Mouse (Mus musculus): Measurements from ENCODE around the gene Mob3b. TPM values are rescaled to one million over a fixed set of nuclear protein-coding genes. Genes with fewer than 3 reads are reported as not detected.

The Mob3b gene
- total RNA-seq, 2 experiments from 2014 or later, result 2.0 to 4.0 TPM

DNA sequence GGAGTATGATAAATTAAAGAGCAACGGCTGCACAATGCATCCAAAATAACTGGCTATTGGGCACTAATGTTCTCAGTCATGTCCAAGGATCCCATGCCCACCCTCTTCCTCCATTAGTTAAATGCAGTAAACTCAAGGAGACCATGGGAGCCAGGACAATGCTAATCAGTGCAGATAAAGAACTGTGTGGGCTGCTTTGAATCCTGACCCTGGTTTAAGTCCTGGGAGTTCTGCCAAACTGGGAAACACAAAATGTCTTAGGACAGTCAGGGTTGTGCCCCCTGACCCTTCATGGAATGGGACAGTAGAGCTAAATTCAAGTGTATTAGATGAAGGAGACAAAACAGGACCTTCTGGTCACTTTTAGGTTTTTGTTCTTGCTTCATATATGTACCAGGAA is 117.0 kb downstream of the Mob3b start:
- intact Hi-C loops (cut with DNase I), result no loop called here
- DNase-seq (ENCODE audit: extremely low spot score in 1 of 2, low spot score in 2 of 2), result no peak

DNA sequence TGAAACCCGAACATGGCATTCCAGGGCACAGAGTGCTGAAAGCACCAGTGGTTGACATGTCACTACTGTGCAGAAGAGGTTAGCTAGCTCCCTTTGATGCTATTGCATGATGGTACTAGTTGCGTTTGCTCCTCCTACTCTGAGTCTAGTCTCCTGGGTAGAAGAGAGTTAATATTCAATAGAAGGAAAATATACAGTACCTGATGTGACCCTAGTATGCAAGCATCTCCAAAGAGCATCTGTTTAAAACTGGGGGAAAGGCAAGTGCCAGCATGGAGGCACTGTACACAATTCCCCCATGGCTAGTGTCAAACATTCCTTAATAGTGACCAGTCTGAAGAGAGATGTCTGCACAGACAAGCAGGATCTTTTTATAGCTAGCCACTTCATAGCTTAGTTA is 119.5 kb downstream of the Mob3b start:
- intact Hi-C loops (cut with DNase I), result no loop called here

DNA sequence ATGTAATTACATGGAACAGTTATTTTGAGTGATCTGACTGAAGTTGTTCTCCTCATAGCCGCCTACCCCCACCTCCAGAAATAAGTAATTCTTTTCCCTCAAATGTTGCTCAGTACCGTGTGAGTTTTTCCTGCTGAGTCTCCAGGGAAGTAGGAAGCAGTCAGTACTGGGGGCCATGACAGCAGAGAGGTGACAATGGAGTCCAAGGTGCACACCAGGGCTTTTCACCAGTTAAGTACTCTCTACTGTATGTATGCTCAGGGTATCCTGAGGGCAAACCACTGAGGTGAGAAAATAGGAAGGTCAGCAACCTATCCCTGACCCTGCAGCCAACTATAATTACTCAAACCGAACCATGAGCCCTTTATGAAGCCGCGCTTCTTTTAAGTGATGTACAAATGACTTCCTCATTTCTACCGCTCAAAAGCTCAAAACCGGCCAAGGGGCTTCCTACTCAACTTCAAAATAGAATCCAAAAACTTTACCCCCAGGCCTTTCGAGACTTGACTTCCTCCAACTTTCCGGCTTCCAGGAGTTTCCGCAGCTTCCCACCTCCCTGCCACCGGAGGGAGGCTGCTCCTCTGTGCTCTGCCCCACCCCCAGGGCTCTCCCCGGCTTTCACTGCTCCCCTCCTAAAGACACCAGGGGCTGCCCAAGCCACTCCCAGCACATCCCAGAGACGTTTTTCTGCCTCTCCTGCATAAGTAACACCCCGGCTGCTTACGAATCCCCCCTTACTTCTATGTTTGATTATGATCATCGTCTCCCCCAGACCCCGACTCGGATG is 122.6 kb downstream of the Mob3b start:
- DNase-seq (ENCODE audit: extremely low spot score in 1 of 2, low spot score in 2 of 2), result peak in 1 of 2 experiments; percentile 44
- intact Hi-C loops (cut with DNase I), result no loop called here

More for the DNA sequence above, 119.5 kb downstream of the Mob3b start:
- no peak for DNase-seq (ENCODE audit: extremely low spot score in 1 of 2, low spot score in 2 of 2)

DNA sequence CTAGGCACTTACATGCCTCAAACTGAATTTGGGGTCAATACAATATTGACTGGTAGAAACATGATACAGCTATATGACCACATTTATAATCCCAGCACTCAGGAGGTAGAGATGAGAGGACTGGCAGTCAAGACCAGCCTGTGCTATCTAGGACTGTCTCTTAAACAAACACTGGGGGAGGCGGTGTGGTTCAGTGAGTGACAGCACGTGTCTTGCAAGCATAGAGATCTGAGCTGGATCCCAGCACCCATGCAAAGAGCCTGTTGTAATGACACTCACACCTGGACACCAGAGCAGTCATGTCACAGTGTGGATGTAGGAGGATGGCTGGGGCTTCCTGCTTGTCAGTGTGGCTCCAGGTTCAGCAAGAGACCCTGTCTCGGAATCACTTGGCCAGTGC is 124.5 kb downstream of the Mob3b start:
- intact Hi-C loops (cut with DNase I), result no loop called here
- no peak for DNase-seq (ENCODE audit: extremely low spot score in 1 of 2, low spot score in 2 of 2)

DNA sequence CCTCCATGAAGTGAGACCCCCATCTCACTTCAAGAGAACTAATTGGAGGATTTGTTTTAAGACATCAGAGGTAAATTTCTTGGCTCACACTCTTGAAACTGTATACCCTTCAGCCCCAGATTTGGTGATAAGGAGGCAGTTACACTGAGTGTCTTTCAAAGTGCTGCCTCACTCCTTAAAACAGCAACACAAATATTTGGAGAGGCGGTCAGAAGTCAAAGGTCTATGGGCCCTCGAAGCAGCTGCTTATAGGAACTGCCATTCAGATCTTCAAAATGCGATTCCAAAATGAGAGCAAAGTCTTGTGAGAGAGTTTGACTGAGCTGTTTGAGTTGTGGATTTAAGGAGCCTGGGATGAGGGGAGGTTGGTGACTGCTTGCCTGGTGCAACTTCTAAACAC is 125.7 kb downstream of the Mob3b start:
- intact Hi-C loops (cut with DNase I), result no loop called here
- no peak for DNase-seq (ENCODE audit: extremely low spot score in 1 of 2, low spot score in 2 of 2)

DNA sequence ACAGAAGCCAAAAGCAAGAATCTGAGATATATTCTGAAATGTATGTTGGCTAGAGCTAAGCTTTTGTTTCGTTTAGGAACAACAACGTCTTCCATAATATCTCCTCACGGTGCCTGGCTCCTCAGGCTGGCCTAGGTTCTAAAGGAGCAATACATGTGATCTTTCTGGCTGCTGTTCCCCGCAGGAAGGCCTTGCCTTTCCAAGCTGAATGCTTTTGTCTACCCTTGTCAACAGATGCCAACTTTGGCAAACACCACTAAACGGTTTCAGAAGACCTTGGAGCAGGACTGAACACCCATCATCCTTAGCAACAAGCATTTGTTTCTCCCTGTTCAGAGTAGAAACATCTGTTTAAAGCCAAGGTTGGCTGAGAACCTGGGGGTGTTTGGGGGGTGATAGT is 126.1 kb downstream of the Mob3b start:
- intact Hi-C loops (cut with DNase I), result no loop called here
- no peak for DNase-seq (ENCODE audit: extremely low spot score in 1 of 2, low spot score in 2 of 2)

DNA sequence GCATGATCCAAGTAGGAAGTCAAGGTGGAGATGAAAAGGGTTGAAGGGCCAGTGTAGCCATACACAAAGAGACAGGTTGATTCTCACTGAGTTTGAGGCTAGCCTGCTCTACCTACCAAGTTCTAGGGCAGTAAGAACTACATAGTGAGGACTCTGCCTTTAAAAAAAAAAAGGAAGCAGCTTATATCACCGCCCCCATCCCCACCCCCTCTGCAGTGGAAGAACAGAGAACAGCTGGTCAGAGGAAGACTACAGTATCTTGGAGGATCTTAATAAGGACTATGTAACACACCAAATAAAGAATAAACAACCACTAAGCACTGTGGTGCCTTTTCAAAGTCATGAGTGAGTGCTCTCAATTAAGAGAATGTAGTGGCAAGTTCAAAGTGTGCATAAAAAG is 138.9 kb downstream of the Mob3b start:
- DNase-seq (ENCODE audit: extremely low spot score in 1 of 2, low spot score in 2 of 2), result no peak
- intact Hi-C loops (cut with DNase I), result no loop called here

DNA sequence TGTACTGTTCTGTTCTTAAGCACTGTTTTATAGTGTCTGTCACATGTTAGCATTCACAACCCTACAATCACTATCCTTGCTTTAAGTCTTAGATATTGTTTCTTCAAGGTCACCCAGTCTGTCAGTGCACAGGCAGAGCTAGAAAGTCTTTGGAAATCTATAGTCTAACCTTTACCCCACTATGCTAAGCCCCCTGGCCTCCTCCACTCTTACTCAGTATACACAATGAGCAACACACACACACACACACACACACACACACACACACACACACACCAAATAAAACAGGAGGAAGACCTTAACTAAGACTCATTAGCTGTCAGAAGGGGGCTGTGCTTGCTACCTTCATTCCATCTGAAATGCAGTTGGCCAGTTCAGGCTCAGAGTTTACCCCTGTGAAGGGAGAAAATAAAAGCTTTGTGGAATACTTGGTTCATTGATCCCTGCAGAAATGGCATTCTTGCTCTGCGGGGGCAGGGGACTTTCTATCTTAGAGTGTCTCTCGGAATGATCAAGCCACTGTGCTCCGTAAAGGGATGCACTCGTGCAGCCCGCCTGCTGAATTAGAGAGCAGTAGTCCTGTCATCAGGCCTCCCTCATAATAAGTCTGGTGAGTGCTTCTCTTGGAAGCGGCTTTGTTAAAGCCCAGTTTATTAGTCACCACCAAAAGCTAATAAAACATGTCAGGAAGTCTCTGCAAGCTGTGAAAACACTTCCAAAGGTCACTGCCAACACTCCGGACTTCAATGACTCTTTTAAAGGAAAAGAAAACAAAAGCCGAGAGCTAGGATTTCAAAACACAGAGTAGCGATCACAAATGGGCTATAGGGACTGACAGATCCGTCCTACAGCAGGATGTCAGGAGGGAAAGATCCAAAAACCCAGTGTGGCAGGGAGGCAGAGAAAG is 144.6 kb downstream of the Mob3b start:
- no peak for DNase-seq (ENCODE audit: extremely low spot score in 1 of 2, low spot score in 2 of 2)
- intact Hi-C loops (cut with DNase I), result no loop called here

DNA sequence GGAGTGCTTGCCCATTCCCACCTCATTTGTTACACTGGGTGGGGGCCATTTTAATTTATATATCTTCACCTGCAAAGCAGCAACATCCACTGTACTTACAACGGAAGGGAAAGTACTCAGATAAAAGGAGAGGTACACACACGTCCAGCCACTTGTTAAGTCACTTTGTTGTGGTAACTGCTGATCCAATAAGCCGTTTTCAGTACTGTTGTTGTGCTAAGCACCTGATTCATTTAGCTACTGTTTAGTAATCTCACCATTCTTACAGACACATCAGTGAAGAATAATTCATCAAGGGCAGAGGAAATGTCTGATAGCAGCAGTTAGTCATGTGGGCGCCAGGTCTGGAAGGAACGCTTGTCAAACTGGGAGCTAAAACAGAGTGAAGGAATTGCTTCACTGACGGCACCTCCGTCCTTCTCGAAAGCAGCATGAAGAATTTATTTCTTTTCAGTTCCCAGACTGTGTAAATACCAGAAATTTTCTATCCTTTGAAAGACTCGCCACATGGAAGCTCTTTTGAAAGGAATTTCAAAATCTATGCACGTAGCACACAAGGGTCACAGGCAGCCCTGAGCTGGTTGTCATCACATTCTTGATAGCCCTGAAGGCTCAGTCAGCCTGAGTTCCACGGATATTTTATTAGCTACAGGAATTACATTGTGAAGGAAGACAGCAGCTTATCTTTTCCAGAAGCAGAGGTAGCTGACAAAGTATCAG is 150.6 kb downstream of the Mob3b start:
- intact Hi-C loops (cut with DNase I), result no loop called here
- DNase-seq (ENCODE audit: extremely low spot score in 1 of 2, low spot score in 2 of 2), result no peak

DNA sequence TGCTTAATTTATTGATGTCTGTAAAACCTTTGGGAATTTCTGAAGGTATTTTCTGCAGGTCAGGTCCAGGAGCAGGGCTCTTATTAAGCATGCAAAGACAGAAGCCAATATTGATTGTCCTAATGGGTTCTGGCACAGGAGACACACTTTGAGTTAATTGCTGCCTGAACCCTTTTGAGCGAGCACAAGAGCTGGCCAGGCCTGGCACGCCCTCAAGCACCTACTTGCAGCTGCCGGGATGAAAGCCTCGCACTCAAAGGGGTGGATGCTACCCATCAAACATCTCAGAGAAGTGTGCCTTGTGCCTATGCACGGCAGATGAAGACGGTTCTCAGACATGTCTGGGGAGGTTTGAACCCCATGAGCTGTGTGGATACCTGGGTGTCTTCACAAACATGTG is 151.2 kb downstream of the Mob3b start:
- intact Hi-C loops (cut with DNase I), result no loop called here
- DNase-seq (ENCODE audit: extremely low spot score in 1 of 2, low spot score in 2 of 2), result peak in 1 of 2 experiments; percentile 23

DNA sequence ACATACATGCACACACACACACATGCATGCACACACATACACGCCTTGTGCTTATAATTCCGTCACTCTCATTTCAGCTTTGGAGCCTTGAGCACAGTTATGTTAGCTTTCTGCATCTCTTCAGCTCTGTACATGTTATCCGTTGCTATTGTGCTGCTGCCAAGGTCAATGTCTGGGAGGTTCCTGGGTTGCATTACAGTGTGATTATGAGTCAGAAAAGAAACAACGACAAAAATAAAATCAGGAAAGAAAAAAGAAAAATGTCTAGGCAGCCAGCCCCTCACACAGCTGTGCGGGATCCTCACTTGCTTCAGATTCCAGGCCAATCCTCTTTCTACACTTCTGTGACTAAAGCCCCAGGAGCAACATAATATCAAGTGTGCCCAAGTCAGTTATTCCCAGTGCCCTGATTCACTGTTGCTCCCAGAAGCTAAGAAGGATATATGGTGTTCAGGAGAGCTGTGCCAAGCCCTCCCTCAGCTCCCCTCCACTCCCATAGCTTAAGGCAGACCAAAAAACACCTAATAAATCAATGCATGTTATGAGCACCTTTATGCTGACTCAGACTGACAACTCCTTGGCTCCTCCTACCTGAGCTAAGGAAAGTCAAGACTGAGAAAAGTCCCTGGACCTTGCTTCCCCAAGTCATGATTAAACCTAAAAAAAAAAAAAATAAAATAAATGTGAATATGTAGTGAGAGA is 152.1 kb downstream of the Mob3b start:
- intact Hi-C loops (cut with DNase I), result no loop called here
- DNase-seq (ENCODE audit: extremely low spot score in 1 of 2, low spot score in 2 of 2), result no peak

DNA sequence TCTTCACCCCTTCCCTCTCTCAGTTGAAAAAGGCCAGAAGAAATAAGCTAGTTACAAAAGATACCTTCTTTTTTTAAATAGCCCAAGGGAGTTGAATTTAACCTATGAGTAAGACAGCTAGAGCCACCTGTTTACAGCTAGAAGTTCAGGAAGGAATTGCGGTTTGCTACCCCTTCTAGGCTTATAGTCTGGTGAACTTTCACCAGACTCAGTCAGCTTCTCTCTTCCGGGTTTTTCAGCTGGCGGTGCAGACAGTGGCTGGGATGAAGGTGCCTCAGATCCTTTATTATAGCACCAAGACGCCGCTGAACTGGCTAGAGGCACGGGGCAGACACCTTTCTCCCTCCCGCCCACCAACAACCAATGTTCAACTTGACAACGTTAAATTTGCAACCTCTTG is 152.8 kb downstream of the Mob3b start:
- DNase-seq (ENCODE audit: extremely low spot score in 1 of 2, low spot score in 2 of 2), result no peak
- intact Hi-C loops (cut with DNase I), result no loop called here

DNA sequence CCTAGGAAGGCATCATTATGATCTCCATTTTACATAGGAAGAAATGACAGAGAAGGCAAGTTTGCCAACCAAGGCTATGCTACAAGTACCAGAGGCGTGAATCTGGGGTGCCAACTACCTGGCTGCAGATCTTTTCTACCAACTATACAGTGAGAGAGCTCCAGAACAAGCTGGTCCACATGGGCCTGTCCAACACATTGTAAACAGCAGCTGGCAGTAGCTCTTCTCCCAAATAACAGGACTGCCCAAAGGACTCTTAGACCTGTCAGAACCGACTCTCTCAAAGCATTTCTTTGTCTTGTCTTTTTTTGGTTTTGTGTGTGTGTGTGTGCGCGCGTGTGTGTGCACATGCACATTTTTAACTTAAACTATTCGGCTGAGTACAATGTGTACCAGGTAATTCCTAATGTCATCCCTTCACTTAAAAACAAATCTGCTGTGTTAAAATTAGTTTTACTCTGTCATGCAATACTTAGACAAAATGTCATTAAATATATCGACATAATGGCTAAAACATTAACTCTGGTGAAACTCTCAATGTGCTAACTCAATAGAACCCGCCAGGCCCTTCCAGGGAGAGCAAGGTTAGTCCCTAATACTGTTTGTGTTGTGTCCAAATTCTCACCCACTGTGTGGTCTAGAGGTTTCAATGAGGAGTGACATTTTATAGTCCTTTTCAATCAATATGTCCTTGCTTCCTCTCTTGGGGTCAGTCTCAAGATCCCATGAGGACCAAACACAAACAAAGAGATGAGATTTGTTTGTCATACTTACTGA is 153.5 kb downstream of the Mob3b start:
- intact Hi-C loops (cut with DNase I), result no loop called here
- no peak for DNase-seq (ENCODE audit: extremely low spot score in 1 of 2, low spot score in 2 of 2)

DNA sequence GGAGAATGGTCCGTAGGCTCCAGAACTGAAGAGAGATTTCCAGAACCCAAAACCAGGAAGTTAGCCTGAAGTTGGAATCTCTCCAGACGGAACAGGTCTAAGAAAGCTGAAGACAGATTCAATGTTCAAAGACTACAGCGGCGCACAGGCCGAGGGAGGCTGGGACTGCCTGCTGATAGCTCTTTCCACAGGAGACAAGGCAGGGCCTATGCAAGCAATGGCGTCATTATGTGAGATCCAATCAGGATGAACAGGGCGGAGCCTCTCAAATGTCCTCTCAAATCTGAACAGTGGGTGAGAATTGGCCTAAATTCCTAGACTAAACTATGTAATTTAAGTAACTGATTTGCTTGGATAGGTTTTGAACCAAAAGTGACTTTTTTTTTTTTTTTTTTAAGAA is 160.7 kb downstream of the Mob3b start:
- DNase-seq (ENCODE audit: extremely low spot score in 1 of 2, low spot score in 2 of 2), result no peak
- intact Hi-C loops (cut with DNase I), result no loop called here

DNA sequence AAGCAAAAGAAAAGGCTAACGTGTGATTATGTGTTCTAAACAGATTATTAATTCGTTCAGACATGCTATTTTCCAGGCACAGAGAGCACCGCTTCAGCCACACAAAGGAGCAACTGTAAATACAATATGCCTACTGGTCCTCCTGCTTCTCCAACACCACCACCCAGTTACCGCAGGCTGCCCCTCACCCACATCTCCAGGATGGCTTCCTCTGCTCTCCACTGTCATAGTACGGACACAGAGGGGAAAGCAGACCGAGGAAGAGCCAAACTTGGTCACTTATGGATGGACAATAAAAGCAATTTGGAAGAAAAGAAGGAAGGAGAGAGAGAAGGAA is 163.7 kb downstream of the Mob3b start:
- intact Hi-C loops (cut with DNase I), result no loop called here
- DNase-seq (ENCODE audit: extremely low spot score in 1 of 2, low spot score in 2 of 2), result no peak

DNA sequence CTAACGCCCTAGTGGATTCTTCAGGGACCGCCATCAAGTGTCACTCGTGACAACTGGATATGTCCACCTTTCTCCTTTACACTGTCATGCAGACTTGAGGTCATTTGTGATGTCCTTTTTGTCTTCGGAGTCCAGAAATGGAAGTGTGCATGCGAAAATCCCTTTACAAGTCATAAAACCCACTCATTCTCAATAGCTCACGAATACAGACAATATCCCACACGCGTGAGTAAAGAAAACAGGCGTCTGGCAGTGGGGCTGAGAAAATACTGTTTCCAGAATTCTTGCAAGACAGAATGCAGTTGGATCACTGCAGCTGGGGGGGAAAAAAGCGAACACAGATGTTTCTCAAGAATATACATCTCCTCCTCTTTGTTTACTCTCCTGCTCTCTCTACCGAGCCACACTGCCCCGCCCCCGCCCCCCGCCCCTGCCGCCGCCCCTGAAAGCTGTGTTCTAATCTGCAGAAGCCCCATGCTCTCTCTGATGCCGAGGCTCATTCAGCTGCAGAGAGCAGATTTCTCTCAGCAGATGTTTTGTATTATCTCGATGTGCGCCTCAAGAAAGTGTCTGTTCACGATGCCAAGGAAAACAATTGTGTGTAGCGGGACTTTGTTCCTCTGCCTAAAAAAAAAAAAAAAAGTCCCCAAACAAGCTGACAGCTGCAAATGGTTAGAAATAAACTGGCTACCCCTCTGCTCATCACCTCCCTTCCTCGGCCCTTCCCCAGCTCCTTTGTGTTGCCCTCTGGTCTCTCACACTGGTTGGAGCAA is 164.2 kb downstream of the Mob3b start:
- DNase-seq (ENCODE audit: extremely low spot score in 1 of 2, low spot score in 2 of 2), result peak in 1 of 2 experiments; percentile 33
- intact Hi-C loops (cut with DNase I), result no loop called here

All from left cerebral cortex, postnatal 10 days (tissue).